Mouse (Mus musculus) lung, adult 2 months (tissue): ENCODE measurements at regions not wholly inside any gene's neighbourhood (a gene's known extent, or its start where the extent isn't known, plus 50 kb on each side); places are given as distances from the start of the nearest gene placed in this dataset.

Experiments
- CTCF ChIP-seq: fragments of 200-500 bp; IDR thresholded peaks from 2 replicates; pipeline ENCODE4 v1.5.1; 2011; ENCODE audit warnings: mild to moderate bottlenecking, low read length, control low read depth; ENCODE audit not compliant: insufficient read depth
- POLR2A ChIP-seq: fragments of 200-500 bp; IDR thresholded peaks from 2 replicates; pipeline ENCODE4 v1.6.1; 2011; ENCODE audit warnings: low read depth, mild to moderate bottlenecking, control low read depth, low read length, borderline replicate concordance; ENCODE audit errors: extremely low read depth

GRCm38 (mm10) chr8:49361443-49361842 is 517.7 kb upstream of the Tenm3 start:
- no peak for TF ChIP-seq CTCF
- TF ChIP-seq POLR2A: no peak
